Mouse (Mus musculus) forebrain, embryonic 13.5 days (tissue): Measurements from ENCODE around the gene Dkk2. TPM values are rescaled to one million over a fixed set of nuclear protein-coding genes. Genes with fewer than 3 reads are reported as not detected.
A peak's percentile ranks its signal among the peaks of the same experiment; 100 is the strongest.

ENCODE experiments used
- ATAC-seq: fragments of 200-750 bp; cut with Nextera tagmentation; 2 replicates; pipeline ENCODE4 v1.8.0; 2017
- H3K27ac ChIP-seq: fragments of 300-500 bp; sonication (generic); 2 replicates; pipeline ENCODE4 v1.5.1; 2015; ENCODE audit warnings: inconsistent platforms, mild to moderate bottlenecking, moderate library complexity
- H3K27me3 ChIP-seq: fragments of 300-500 bp; sonication (generic); 2 replicates; pipeline ENCODE4 v1.6.1; 2015; ENCODE audit warnings: mild to moderate bottlenecking, inconsistent platforms
- H3K36me3 ChIP-seq: fragments of 300-500 bp; sonication (generic); 2 replicates; pipeline ENCODE4 v1.6.1; 2015; ENCODE audit warnings: mild to moderate bottlenecking, inconsistent platforms; ENCODE audit not compliant: poor library complexity, severe bottlenecking
- H3K4me1 ChIP-seq: fragments of 300-500 bp; sonication (generic); 2 replicates; pipeline ENCODE4 v1.6.1; 2015; ENCODE audit warnings: inconsistent platforms
- H3K4me2 ChIP-seq: fragments of 300-500 bp; sonication (generic); 2 replicates; pipeline ENCODE4 v1.6.1; 2015; ENCODE audit warnings: inconsistent platforms, mild to moderate bottlenecking, moderate library complexity
- H3K4me3 ChIP-seq: fragments of 300-500 bp; sonication (generic); 2 replicates; pipeline ENCODE4 v1.5.1; 2015; ENCODE audit warnings: mild to moderate bottlenecking, inconsistent platforms
- H3K9ac ChIP-seq: fragments of 300-500 bp; sonication (generic); 2 replicates; pipeline ENCODE4 v1.6.1; 2015; ENCODE audit warnings: mild to moderate bottlenecking, inconsistent platforms
- H3K9me3 ChIP-seq: fragments of 300-500 bp; sonication (generic); replicated peaks from 2 replicates; pipeline ENCODE4 v1.6.1; 2016; ENCODE audit warnings: inconsistent platforms
- WGBS: fragments of 180-500 bp; shearing (Covaris S2); methylation state at CpG from one replicate; pipeline ENCODE4 v1.1.7; 2015; 5-methylcytosine and 5-hydroxymethylcytosine counted together
- polyA plus RNA-seq: library from polyadenylated mRNA; unstranded; fragments of >200 nt; fragmentation: Nextera tagmentation; extraction: Ambion mirVana; gene quantifications from 2 replicates; pipeline ENCODE4 v1.2.1, GENCODE M21; 2015

Gene Dkk2
- polyA plus RNA-seq, 1 experiment from 2014 or later: 1.9 TPM

GRCm38 (mm10) chr3:132129730-132130274 is 44.7 kb downstream of the Dkk2 start:
- no peaks in the 10 kb centered on the region for H3K27me3 ChIP-seq
- 93% methylated on average over 1 of the region's 1 CpGs for WGBS
- no peaks in the 10 kb centered on the region for H3K4me1 ChIP-seq
- no peaks in the 10 kb centered on the region for H3K36me3 ChIP-seq
- no peak overlapping the region for H3K9ac ChIP-seq
- H3K4me2 ChIP-seq: no peak overlapping the region
- no peaks in the 10 kb centered on the region for H3K9me3 ChIP-seq
- no peak overlapping the region for H3K27ac ChIP-seq
- no peak overlapping the region for H3K4me3 ChIP-seq
- ATAC-seq: no peak

GRCm38 (mm10) chr3:132130781-132131180 is 45.7 kb downstream of the Dkk2 start:
- Histone ChIP-seq H3K4me2 (no peak overlapping the region), H3K27ac (no peak overlapping the region), H3K4me1 (no peaks in the 10 kb centered on the region), H3K36me3 (no peaks in the 10 kb centered on the region), H3K27me3 (no peaks in the 10 kb centered on the region), H3K4me3 (no peak overlapping the region), H3K9me3 (no peaks in the 10 kb centered on the region), H3K9ac (no peak overlapping the region)
- WGBS: 93% methylated on average over 3 of the region's 3 CpGs
- no peak for ATAC-seq

- H3K4me1 ChIP-seq: no peaks in the 10 kb centered on the region
- H3K4me3 ChIP-seq: no peak overlapping the region
- H3K4me2 ChIP-seq: no peak overlapping the region
- no peak overlapping the region for H3K9ac ChIP-seq
- ATAC-seq: no peak; the same call in 1 of the 2 replicates
- H3K36me3 ChIP-seq: no peaks in the 10 kb centered on the region
- no peaks in the 10 kb centered on the region for H3K9me3 ChIP-seq
- WGBS: 72% methylated on average over 4 of the region's 4 CpGs
- H3K27ac ChIP-seq: no peak overlapping the region
- no peaks in the 10 kb centered on the region for H3K27me3 ChIP-seq
These were observed 46.8 kb downstream of the Dkk2 start for GRCm38 (mm10) chr3:132131939-132132338.

- no peak overlapping the region for H3K27ac ChIP-seq
These were observed 49.4 kb downstream of the Dkk2 start for GRCm38 (mm10) chr3:132134502-132134901.

GRCm38 (mm10) chr3:132137802-132138378 is 52.8 kb downstream of the Dkk2 start:
- Histone ChIP-seq H3K4me2 (no peak overlapping the region), H3K4me1 (peaks cover 7% of the 10 kb centered on the region; the same call in 1 of the 2 replicates), H3K9me3 (no peaks in the 10 kb centered on the region), H3K27ac (no peak overlapping the region), H3K9ac (no peak overlapping the region), H3K27me3 (no peaks in the 10 kb centered on the region), H3K4me3 (no peak overlapping the region), H3K36me3 (no peaks in the 10 kb centered on the region)
- WGBS: 47% methylated on average over 11 of the region's 11 CpGs
- ATAC-seq: peak; percentile 78

More at GRCm38 (mm10) chr3:132134502-132134901, 49.4 kb downstream of the Dkk2 start:
- no peak for ATAC-seq
- Histone ChIP-seq H3K9ac (no peak overlapping the region), H3K9me3 (no peaks in the 10 kb centered on the region), H3K27me3 (no peaks in the 10 kb centered on the region), H3K4me3 (no peak overlapping the region), H3K4me1 (peaks cover 7% of the 10 kb centered on the region; the same call in 1 of the 2 replicates), H3K4me2 (no peak overlapping the region), H3K36me3 (no peaks in the 10 kb centered on the region)
- WGBS: 84% methylated on average over 1 of the region's 1 CpGs

GRCm38 (mm10) chr3:132141031-132141430 is 55.9 kb downstream of the Dkk2 start:
- Histone ChIP-seq H3K27me3 (no peaks in the 10 kb centered on the region), H3K36me3 (no peaks in the 10 kb centered on the region), H3K4me2 (no peak overlapping the region), H3K4me3 (no peak overlapping the region), H3K9me3 (no peaks in the 10 kb centered on the region), H3K4me1 (peaks cover 7% of the 10 kb centered on the region; the same call in 1 of the 2 replicates), H3K9ac (no peak overlapping the region), H3K27ac (no peak overlapping the region)
- WGBS: 90% methylated on average over 4 of the region's 4 CpGs
- ATAC-seq: no peak

GRCm38 (mm10) chr3:132149446-132150025 is 64.4 kb downstream of the Dkk2 start:
- H3K4me1 ChIP-seq: no peaks in the 10 kb centered on the region
- no peak overlapping the region for H3K4me3 ChIP-seq
- no peaks in the 10 kb centered on the region for H3K27me3 ChIP-seq
- no peak overlapping the region for H3K9ac ChIP-seq
- 63% methylated on average over 6 of the region's 6 CpGs for WGBS
- H3K9me3 ChIP-seq: no peaks in the 10 kb centered on the region
- H3K36me3 ChIP-seq: no peaks in the 10 kb centered on the region
- H3K27ac ChIP-seq: no peak overlapping the region
- ATAC-seq: no peak
- no peak overlapping the region for H3K4me2 ChIP-seq

GRCm38 (mm10) chr3:132158817-132159216 is 73.7 kb downstream of the Dkk2 start:
- no peak for ATAC-seq
- Histone ChIP-seq H3K36me3 (no peaks in the 10 kb centered on the region), H3K4me2 (no peak overlapping the region), H3K4me1 (no peaks in the 10 kb centered on the region), H3K9me3 (no peaks in the 10 kb centered on the region), H3K27me3 (no peaks in the 10 kb centered on the region), H3K27ac (no peak overlapping the region), H3K4me3 (no peak overlapping the region), H3K9ac (no peak overlapping the region)
- WGBS: 88% methylated on average over 2 of the region's 2 CpGs

- Histone ChIP-seq H3K27ac (no peak overlapping the region), H3K9ac (no peak overlapping the region), H3K27me3 (no peaks in the 10 kb centered on the region), H3K4me3 (no peak overlapping the region), H3K9me3 (no peaks in the 10 kb centered on the region), H3K4me2 (no peak overlapping the region), H3K36me3 (no peaks in the 10 kb centered on the region), H3K4me1 (no peaks in the 10 kb centered on the region)
- no peak for ATAC-seq
- 88% methylated on average over 3 of the region's 3 CpGs for WGBS
These were observed 83.8 kb downstream of the Dkk2 start for GRCm38 (mm10) chr3:132168911-132169310.

GRCm38 (mm10) chr3:132186888-132187552 is 101.9 kb downstream of the Dkk2 start:
- Histone ChIP-seq H3K9ac (no peak overlapping the region), H3K4me2 (no peak overlapping the region), H3K27ac (no peak overlapping the region), H3K9me3 (no peaks in the 10 kb centered on the region), H3K4me3 (no peak overlapping the region), H3K4me1 (no peaks in the 10 kb centered on the region), H3K36me3 (no peaks in the 10 kb centered on the region), H3K27me3 (no peaks in the 10 kb centered on the region)
- no peak for ATAC-seq
- WGBS: 91% methylated on average over 12 of the region's 12 CpGs

- Histone ChIP-seq H3K27me3 (no peaks in the 10 kb centered on the region), H3K4me3 (no peak overlapping the region), H3K4me1 (no peaks in the 10 kb centered on the region), H3K9me3 (no peaks in the 10 kb centered on the region), H3K27ac (no peak overlapping the region), H3K36me3 (no peaks in the 10 kb centered on the region), H3K9ac (no peak overlapping the region), H3K4me2 (no peak overlapping the region)
- peak; percentile 59; the same call in 1 of the 2 replicates for ATAC-seq
- 64% methylated on average over 4 of the region's 4 CpGs for WGBS
These were observed 116.9 kb downstream of the Dkk2 start for GRCm38 (mm10) chr3:132201950-132202349.

- Histone ChIP-seq H3K4me2 (no peak overlapping the region), H3K9ac (no peak overlapping the region), H3K36me3 (no peaks in the 10 kb centered on the region), H3K4me1 (no peaks in the 10 kb centered on the region), H3K9me3 (no peaks in the 10 kb centered on the region), H3K4me3 (no peak overlapping the region), H3K27me3 (no peaks in the 10 kb centered on the region), H3K27ac (no peak overlapping the region)
- 85% methylated on average over 5 of the region's 5 CpGs for WGBS
- ATAC-seq: peak; percentile 69
These were observed 117.6 kb downstream of the Dkk2 start for GRCm38 (mm10) chr3:132202665-132203064.
